Mouse (Mus musculus): Measurements from ENCODE around the gene Apobr. TPM values are rescaled to one million over a fixed set of nuclear protein-coding genes. Genes with fewer than 3 reads are reported as not detected.
A peak's percentile ranks its signal among the peaks of the same experiment; 100 is the strongest.

The Apobr gene
- total and polyA plus RNA-seq, 3 experiments, result 0.23 to 5.4 TPM; not detected in 1

DNA sequence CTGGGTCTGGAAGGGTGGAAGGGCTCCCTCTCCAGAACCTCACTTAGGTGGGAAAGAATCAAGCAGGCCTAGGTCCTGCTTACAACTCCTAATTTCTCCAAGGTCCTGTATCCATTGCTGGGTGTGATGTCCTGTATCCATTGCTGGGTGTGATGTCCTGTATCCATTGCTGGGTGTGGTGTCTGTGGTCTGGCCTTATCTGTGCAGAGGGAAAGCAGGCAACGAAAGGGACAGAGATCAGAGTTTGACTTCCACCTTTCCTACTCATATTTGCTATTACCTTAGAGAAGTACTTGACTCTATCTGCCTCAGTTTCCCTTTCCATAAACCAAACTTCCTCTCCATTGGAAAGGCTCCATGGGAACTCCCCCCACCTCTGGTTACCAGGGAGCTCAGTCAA, 38.6 kb downstream of the Apobr start:
- H3K9me3 ChIP-seq (replicated peaks; ENCODE audit: insufficient read depth, low read length), result no peaks in the 10 kb centered on the region
- H3K9ac ChIP-seq (ENCODE audit: control insufficient read depth, low read depth, low read length, poor library complexity, severe bottlenecking), result no peak overlapping the region
- H3K27me3 ChIP-seq (ENCODE audit: control insufficient read depth in 1 of 2, insufficient read depth in 2 of 2, low read length in 2 of 2), result no peaks in the 10 kb centered on the region
- H3K4me1 ChIP-seq (ENCODE audit: control insufficient read depth in 1 of 2, insufficient read depth in 2 of 2, low read length in 2 of 2), result peaks cover 23 to 52% of the 10 kb centered on the region in 2 experiments
- peaks cover 0 to 40% of the 10 kb centered on the region in 2 experiments; a peak in 2 of 4 replicates for H3K36me3 ChIP-seq (ENCODE audit: control insufficient read depth in 1 of 2, insufficient read depth in 2 of 2, low read length in 2 of 2)
- peak; percentile 45 for TF ChIP-seq ETS1 (IDR thresholded peaks at IDR 0.05; ENCODE audit: low read depth, low read length)
- peak; percentile 75 to 78 for TF ChIP-seq EP300 (IDR thresholded peaks at IDR 0.05; ENCODE audit: low read depth in 1 of 2, low read length in 2 of 2)
- no peak for TF ChIP-seq USF1 (IDR thresholded peaks at IDR 0.05; ENCODE audit: low read depth, low read length)
- peak; percentile 58 for TF ChIP-seq TCF12 (IDR thresholded peaks at IDR 0.05; ENCODE audit: low read depth, low read length)
- TF ChIP-seq MAFK (IDR thresholded peaks at IDR 0.05; ENCODE audit: borderline replicate concordance, low read depth, low read length), result 0 out of 2 replicates have a peak, but pooled peaks have one; percentile 10
- no peak for TF ChIP-seq GABPA (IDR thresholded peaks at IDR 0.05; ENCODE audit: low read depth, low read length)
- no peak for TF ChIP-seq SMC3 (IDR thresholded peaks at IDR 0.05; ENCODE audit: low read depth, low read length)
- no peak for TF ChIP-seq MYC (IDR thresholded peaks at IDR 0.05; ENCODE audit: low read depth, low read length)
- TF ChIP-seq E2F4 (IDR thresholded peaks at IDR 0.05; ENCODE audit: borderline replicate concordance, low read depth, low read length), result no peak
- no peak for TF ChIP-seq CTCF (IDR thresholded peaks at IDR 0.05 in 2 of 3, conservative IDR thresholded peaks at IDR 0.05 in 1 of 3; ENCODE audit: control insufficient read depth in 1 of 3, insufficient read depth in 1 of 3, low read depth in 2 of 3, low read length in 3 of 3, poor library complexity in 1 of 3, severe bottlenecking in 1 of 3)
- no peak for TF ChIP-seq ZC3H11A (IDR thresholded peaks at IDR 0.05; ENCODE audit: low read depth, low read length)
- TF ChIP-seq GATA1 (IDR thresholded peaks at IDR 0.05; ENCODE audit: low read depth, low read length), result peak; percentile 72
- no peak for TF ChIP-seq TBP (IDR thresholded peaks at IDR 0.05; ENCODE audit: low read depth, low read length)
- TF ChIP-seq RCOR1 (IDR thresholded peaks at IDR 0.05; ENCODE audit: low read depth, low read length), result peak; percentile 71
- TF ChIP-seq USF2 (IDR thresholded peaks at IDR 0.05; ENCODE audit: borderline replicate concordance in 1 of 2, insufficient read depth in 1 of 2, low read depth in 1 of 2, low read length in 2 of 2), result no peak
- TF ChIP-seq TAL1 (IDR thresholded peaks at IDR 0.05; ENCODE audit: low read length), result peak; percentile 73
- 0 out of 2 replicates have a peak, but pooled peaks have one; percentile 26 for TF ChIP-seq SIN3A (IDR thresholded peaks at IDR 0.05; ENCODE audit: low read length)
- TF ChIP-seq POLR2AphosphoS2 (IDR thresholded peaks at IDR 0.05; ENCODE audit: low read length), result no peak
- TF ChIP-seq POLR2A (IDR thresholded peaks at IDR 0.05; ENCODE audit: control insufficient read depth in 1 of 2, insufficient read depth in 1 of 2, low read depth in 1 of 2, low read length in 2 of 2, poor library complexity in 1 of 2), result no peak
- H3K4me3 ChIP-seq (ENCODE audit: control insufficient read depth in 1 of 2, insufficient read depth in 1 of 2, low read depth in 2 of 2, low read length in 2 of 2), result no peak overlapping the region
- peak; percentile 53 for DNase-seq (ENCODE audit: low read depth, low spot score)
- H3K79me2 ChIP-seq (ENCODE audit: control insufficient read depth, insufficient read depth, low read length, poor library complexity), result no peaks in the 10 kb centered on the region
- peak overlapping the region; percentile 22 for H3K27ac ChIP-seq (ENCODE audit: control insufficient read depth, low read depth, low read length)

DNA sequence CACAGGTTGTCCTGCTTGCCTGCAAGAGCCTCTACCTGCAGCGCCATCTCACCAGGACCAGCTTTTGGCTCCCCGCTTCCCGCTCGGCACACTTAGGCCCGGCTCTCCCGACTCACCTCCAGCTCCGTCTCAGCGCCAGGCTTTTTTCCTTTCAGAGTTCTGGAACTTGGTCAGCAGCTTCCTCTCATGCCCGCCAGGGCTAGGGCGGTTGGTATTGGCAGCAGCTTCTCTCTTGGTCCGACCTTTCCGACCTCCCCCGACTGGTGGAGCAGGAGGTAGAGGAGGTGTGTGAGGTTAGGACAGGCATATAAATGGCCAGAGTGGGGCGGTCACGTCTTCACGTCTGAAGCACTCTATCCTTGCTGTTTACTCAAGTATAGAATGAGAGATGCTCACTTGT, 40.0 kb downstream of the Apobr start:
- Histone ChIP-seq H3K27ac (ENCODE audit: control insufficient read depth, low read depth, low read length) (peak overlapping the region; percentile 52; the same call in 1 of the 2 replicates), H3K4me1 (ENCODE audit: control insufficient read depth in 1 of 2, insufficient read depth in 2 of 2, low read length in 2 of 2) (peaks cover 23 to 52% of the 10 kb centered on the region in 2 experiments), H3K79me2 (ENCODE audit: control insufficient read depth, insufficient read depth, low read length, poor library complexity) (no peaks in the 10 kb centered on the region), H3K36me3 (ENCODE audit: control insufficient read depth in 1 of 2, insufficient read depth in 2 of 2, low read length in 2 of 2) (peaks cover 0 to 40% of the 10 kb centered on the region in 2 experiments; a peak in 2 of 4 replicates), H3K9me3 (replicated peaks; ENCODE audit: insufficient read depth, low read length) (no peaks in the 10 kb centered on the region), H3K4me3 (ENCODE audit: control insufficient read depth in 1 of 2, insufficient read depth in 1 of 2, low read depth in 2 of 2, low read length in 2 of 2) (peak overlapping the region; percentile 27 to 60), H3K27me3 (ENCODE audit: control insufficient read depth in 1 of 2, insufficient read depth in 2 of 2, low read length in 2 of 2) (no peaks in the 10 kb centered on the region), H3K9ac (ENCODE audit: control insufficient read depth, low read depth, low read length, poor library complexity, severe bottlenecking) (peak overlapping the region; percentile 68)
- no peak for TF ChIP-seq TCF12 (IDR thresholded peaks at IDR 0.05; ENCODE audit: low read depth, low read length)
- TF ChIP-seq POLR2AphosphoS2 (IDR thresholded peaks at IDR 0.05; ENCODE audit: low read length), result no peak
- TF ChIP-seq CHD2 (IDR thresholded peaks at IDR 0.05; ENCODE audit: low read length), result no peak
- no peak for TF ChIP-seq HCFC1 (IDR thresholded peaks at IDR 0.05; ENCODE audit: low read depth, low read length)
- no peak for TF ChIP-seq NRF1 (IDR thresholded peaks at IDR 0.05; ENCODE audit: insufficient read depth, low read depth, low read length, poor library complexity, severe bottlenecking)
- TF ChIP-seq POLR2AphosphoS5 (IDR thresholded peaks at IDR 0.05; ENCODE audit: borderline replicate concordance, low read depth, low read length), result no peak
- no peak for TF ChIP-seq MAZ (IDR thresholded peaks at IDR 0.05; ENCODE audit: low read depth, low read length)
- no peak for TF ChIP-seq MXI1 (IDR thresholded peaks at IDR 0.05; ENCODE audit: low read depth, low read length)
- TF ChIP-seq MAX (IDR thresholded peaks at IDR 0.05; ENCODE audit: low read length), result no peak
- no peak for TF ChIP-seq ETS1 (IDR thresholded peaks at IDR 0.05; ENCODE audit: low read depth, low read length)
- TF ChIP-seq KAT2A (conservative IDR thresholded peaks at IDR 0.05; ENCODE audit: low read depth, low read length), result no peak
- DNase-seq (ENCODE audit: low read depth, low spot score), result no peak
